Mouse (Mus musculus) megakaryocyte, embryonic 14.5 days (primary cell): ENCODE measurements around the gene Dazl.

Source experiments
- FLI1 ChIP-seq: IDR thresholded peaks from 2 replicates; pipeline ENCODE4 v1.6.1; 2012; ENCODE audit warnings: low read length, inconsistent platforms, mixed read lengths
- GATA1 ChIP-seq: IDR thresholded peaks from 3 replicates; pipeline ENCODE4 v1.6.1; 2012; ENCODE audit warnings: mixed read lengths, low read length, inconsistent platforms, borderline replicate concordance

- TF ChIP-seq GATA1 (no peak), FLI1 (no peak)
These were observed 59.5 kb downstream of the Dazl start for GRCm38 (mm10) chr17:50233956-50234355.
